8 mouse cellular contexts compared by ENCODE assay signal in the genomic region with DNA sequence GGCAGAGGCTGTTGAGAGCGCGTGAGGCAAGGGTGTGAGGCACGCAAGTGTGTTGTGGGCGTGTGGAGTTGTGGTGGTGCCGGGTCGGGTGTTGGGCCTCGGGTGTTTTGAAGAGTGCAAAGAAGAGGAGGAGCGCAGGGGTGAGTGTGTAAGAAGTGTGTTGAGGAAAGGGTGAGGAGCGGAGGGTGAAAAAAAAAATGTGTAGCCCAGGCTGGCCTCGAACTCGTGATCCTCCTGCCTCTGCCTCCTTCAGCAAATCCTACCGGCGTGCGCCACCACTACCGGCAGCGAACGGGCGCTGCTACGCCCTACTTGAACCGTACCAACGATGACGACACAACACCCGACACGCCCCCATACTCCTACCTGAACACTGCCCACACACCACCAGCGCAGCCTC.
DNase-seq lines count a peak whose midpoint lies in the region; ATAC-seq lines count a peak whose summit lies in the region.
"Not testable (repeated sequence)": the region's sequence is repeated elsewhere in the genome, so short reads cannot be mapped to it uniquely, and the experiment has no call there.

No protein-coding gene starts in this region.

- not testable (repeated sequence) for H3K4me1 ChIP-seq in brown adipose tissue, adult 24 weeks (ENCODE audit: control insufficient read depth, insufficient read depth, insufficient read length, low read length); forebrain, embryonic 16.5 days (replicated peaks; ENCODE audit: control insufficient read depth, insufficient read depth, low read length); heart, embryonic 15.5 days (replicated peaks); kidney, embryonic 15.5 days

- not testable (repeated sequence) for ATAC-seq in forebrain, embryonic 16.5 days; heart, embryonic 15.5 days (replicated peaks; ENCODE audit: insufficient number of reproducible peaks, insufficient read depth, low FRiP score, low read depth); kidney, embryonic 15.5 days (replicated peaks; ENCODE audit: low FRiP score)

- H3K4me3 ChIP-seq in brown adipose tissue, adult 24 weeks (ENCODE audit: insufficient read depth, low read depth, low read length): 0 out of 2 replicates have a peak overlapping the region, but pooled peaks have one; percentile 2
- H3K4me3 ChIP-seq in forebrain, embryonic 16.5 days (replicated peaks; ENCODE audit: low read length): peak overlapping the region; percentile 24; the same call in 1 of the 2 replicates
- H3K4me3 ChIP-seq in heart, embryonic 15.5 days: peak overlapping the region; percentile 38
- peak overlapping the region; percentile 30 for H3K4me3 ChIP-seq in kidney, embryonic 15.5 days (replicated peaks)

- not testable (repeated sequence) for H3K36me3 ChIP-seq in forebrain, embryonic 16.5 days (ENCODE audit: control insufficient read depth, insufficient read depth); heart, embryonic 15.5 days; kidney, embryonic 15.5 days

- not testable (repeated sequence) for H3K9ac ChIP-seq in forebrain, embryonic 16.5 days (replicated peaks; ENCODE audit: low read depth, low read length); heart, embryonic 15.5 days; kidney, embryonic 15.5 days

- not testable (repeated sequence) for H3K9me3 ChIP-seq in forebrain, embryonic 16.5 days (ENCODE audit: control insufficient read depth, low read length); heart, embryonic 15.5 days (replicated peaks); kidney, embryonic 15.5 days (replicated peaks)

- peak; percentile 96 to 97 for DNase-seq in left cerebral cortex, postnatal 25 days (ENCODE audit: low spot score in 2 of 2)
- DNase-seq in lung, postnatal 4 days: peak; percentile 87 to 90
- peak; percentile 90 for DNase-seq in right cerebral cortex, postnatal 25 days
- peak; percentile 81 for DNase-seq in urinary bladder, postnatal 14 days (ENCODE audit: low spot score)

- WGBS in forebrain, embryonic 16.5 days: 10% methylated on average over 8 of the region's 25 CpGs
- WGBS in heart, embryonic 15.5 days: 5% methylated on average over 15 of the region's 25 CpGs
- 11% methylated on average over 15 of the region's 25 CpGs for WGBS in kidney, embryonic 15.5 days

- not testable (repeated sequence) for H3K27ac ChIP-seq in brown adipose tissue, adult 24 weeks (replicated peaks; ENCODE audit: low read depth, low read length); forebrain, embryonic 16.5 days (ENCODE audit: low read length); heart, embryonic 15.5 days; kidney, embryonic 15.5 days

- H3K4me2 ChIP-seq in forebrain, embryonic 16.5 days (ENCODE audit: low read length): peak overlapping the region; percentile 40
- H3K4me2 ChIP-seq in heart, embryonic 15.5 days: peak overlapping the region; percentile 59
- H3K4me2 ChIP-seq in kidney, embryonic 15.5 days: peak overlapping the region; percentile 52

- intact Hi-C loops in left cerebral cortex, postnatal 25 days (cut with DNase I): not testable (repeated sequence)

- H3K27me3 ChIP-seq in forebrain, embryonic 16.5 days (replicated peaks; ENCODE audit: control insufficient read depth, insufficient read depth, low read length); heart, embryonic 15.5 days; kidney, embryonic 15.5 days: not testable (repeated sequence)
